Mouse (Mus musculus) frontal cortex, postnatal 36 days (tissue): Measurements from ENCODE around the gene Odf3l1.

ENCODE experiments used
- DNase-seq, 2 experiments: peaks; one replicate each; pipeline ENCODE4 v3.0.0; 2022; ENCODE audit warnings: low spot score in 2 of 2

Gene Odf3l1

GRCm38 (mm10) chr9:56881539-56882082, 17.1 kb upstream of the Odf3l1 start:
- DNase-seq = no peak

GRCm38 (mm10) chr9:56880790-56881189, 16.3 kb upstream of the Odf3l1 start:
- no peak for DNase-seq

- no peak for DNase-seq
These were observed 12.8 kb upstream of the Odf3l1 start for GRCm38 (mm10) chr9:56877284-56877683.

GRCm38 (mm10) chr9:56876784-56877183, 12.3 kb upstream of the Odf3l1 start:
- DNase-seq = peak in 1 of 2 experiments; percentile 35

GRCm38 (mm10) chr9:56873097-56873496, 8.6 kb upstream of the Odf3l1 start:
- DNase-seq = no peak

- DNase-seq = no peak
These were observed 7.8 kb upstream of the Odf3l1 start for GRCm38 (mm10) chr9:56872105-56872903.

- no peak for DNase-seq
These were observed 6.7 kb upstream of the Odf3l1 start for GRCm38 (mm10) chr9:56871191-56871590.

- DNase-seq = no peak
These were observed 6.3 kb upstream of the Odf3l1 start for GRCm38 (mm10) chr9:56870778-56871177.

GRCm38 (mm10) chr9:56869552-56869951, 5.1 kb upstream of the Odf3l1 start:
- DNase-seq = peak; percentile 82 to 89

GRCm38 (mm10) chr9:56868292-56868691, 3.8 kb upstream of the Odf3l1 start:
- DNase-seq = no peak

- no peak for DNase-seq
These were observed 2.0 kb upstream of the Odf3l1 start for GRCm38 (mm10) chr9:56866430-56866829.

- no peak for DNase-seq
These were observed 1.4 kb upstream of the Odf3l1 start for GRCm38 (mm10) chr9:56865673-56866400.

- DNase-seq = no peak
These were observed 353 bp upstream of the Odf3l1 start, which contains the start of gene Cspg4 for GRCm38 (mm10) chr9:56864832-56865231. Cspg4 (plus strand) TSS chr9:56865033.

GRCm38 (mm10) chr9:56862863-56863262, 1.6 kb downstream of the Odf3l1 start:
- DNase-seq = no peak

GRCm38 (mm10) chr9:56860486-56861269, 3.8 kb downstream of the Odf3l1 start:
- DNase-seq = no peak

- DNase-seq = no peak
These were observed 4.4 kb downstream of the Odf3l1 start for GRCm38 (mm10) chr9:56860035-56860434.

GRCm38 (mm10) chr9:56857463-56857862, 7.0 kb downstream of the Odf3l1 start:
- DNase-seq = no peak

- DNase-seq = no peak
These were observed 12.7 kb downstream of the Odf3l1 start for GRCm38 (mm10) chr9:56851778-56852177.

GRCm38 (mm10) chr9:56850905-56851252, 13.6 kb downstream of the Odf3l1 start:
- DNase-seq = no peak

GRCm38 (mm10) chr9:56850128-56850904, 14.2 kb downstream of the Odf3l1 start:
- DNase-seq = no peak

GRCm38 (mm10) chr9:56847523-56847922, 17.0 kb downstream of the Odf3l1 start:
- DNase-seq = peak; percentile 67 to 85
